Mouse (Mus musculus): ENCODE data around the gene Klhdc3.

The Klhdc3 gene

DNA sequence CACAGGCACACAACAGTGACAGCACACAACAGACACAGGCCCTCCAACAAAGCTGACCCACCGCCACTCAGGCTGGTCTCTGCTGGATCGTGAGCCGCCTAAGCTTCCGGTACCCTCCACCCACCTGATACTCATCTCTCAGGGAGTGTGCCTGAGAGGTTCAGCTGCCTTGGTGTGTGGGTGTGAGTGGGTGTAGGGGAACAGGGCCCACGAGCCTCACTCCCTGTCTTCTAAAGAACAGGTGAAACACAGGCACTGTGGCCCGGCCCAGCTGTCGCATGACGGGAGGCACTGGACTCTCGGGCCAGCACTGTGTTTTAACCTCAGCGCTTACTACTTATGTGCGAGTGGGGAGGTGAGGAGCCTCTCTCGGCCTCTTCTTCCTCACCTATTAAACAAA is 21.4 kb upstream of the Klhdc3 start:
- DNase-seq (ENCODE audit: low read depth, low spot score), result peak; percentile 32

DNA sequence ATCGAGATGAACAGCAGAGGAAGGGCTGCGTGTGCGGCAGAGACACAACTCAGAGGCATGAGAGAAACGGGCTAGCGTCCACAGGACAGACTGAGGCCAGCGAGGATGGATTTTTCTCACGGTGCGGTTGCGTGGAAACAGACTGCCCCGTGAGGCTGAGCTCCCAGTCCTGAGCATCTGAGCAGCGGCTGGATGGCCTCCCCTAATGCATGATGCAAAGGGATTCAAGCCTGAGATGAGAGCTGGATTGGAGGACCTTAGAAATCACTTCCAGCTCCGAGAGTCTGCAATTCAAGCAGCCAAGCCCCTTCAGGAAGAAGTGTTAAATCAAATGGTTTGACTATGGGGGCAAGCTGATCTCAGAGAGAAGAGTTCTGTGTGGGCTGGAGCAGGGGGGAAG is 20.8 kb upstream of the Klhdc3 start:
- peak; percentile 48 for DNase-seq (ENCODE audit: low read depth, low spot score)

DNA sequence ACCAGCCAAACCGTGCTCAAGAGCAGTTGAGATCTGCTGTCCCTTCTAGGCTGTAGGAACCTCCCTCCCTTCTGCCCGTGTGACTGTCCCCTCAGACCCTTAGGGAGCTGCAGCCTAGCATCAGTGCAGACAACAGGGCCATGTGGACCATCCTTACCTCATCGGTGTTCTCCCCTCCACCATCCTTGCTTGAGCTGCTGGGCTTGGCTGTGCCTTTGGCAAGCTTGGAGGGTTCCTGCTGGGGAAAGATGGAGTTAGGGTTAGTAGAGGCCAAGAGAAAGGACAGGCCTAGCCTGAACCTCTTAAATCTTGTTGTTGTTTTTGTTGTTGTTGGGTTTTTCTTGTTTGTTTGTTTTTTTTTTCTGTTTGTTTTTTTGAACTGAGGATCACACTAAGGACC is 19.2 kb upstream of the Klhdc3 start:
- DNase-seq (ENCODE audit: low read depth, low spot score), result peak; percentile 69

DNA sequence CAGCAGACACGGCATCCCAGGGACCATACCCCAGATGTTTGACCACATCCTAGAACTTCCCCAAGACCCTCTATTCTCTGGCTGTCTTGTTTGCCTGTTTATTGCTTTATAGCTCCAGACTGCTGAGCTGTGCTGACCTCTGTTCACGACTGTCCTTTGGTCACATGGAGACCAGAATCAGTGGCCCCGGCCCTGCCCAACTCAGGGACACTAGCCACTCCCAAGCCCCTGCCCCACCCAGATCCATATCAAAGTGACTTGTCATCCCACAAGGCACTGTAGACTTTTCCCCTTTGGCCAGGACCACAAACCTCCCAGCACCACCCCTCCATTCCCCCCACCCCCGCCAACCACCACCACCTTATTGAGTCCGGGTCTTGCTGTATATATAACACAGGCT is 18.5 kb upstream of the Klhdc3 start:
- DNase-seq (ENCODE audit: low read depth, low spot score), result no peak

DNA sequence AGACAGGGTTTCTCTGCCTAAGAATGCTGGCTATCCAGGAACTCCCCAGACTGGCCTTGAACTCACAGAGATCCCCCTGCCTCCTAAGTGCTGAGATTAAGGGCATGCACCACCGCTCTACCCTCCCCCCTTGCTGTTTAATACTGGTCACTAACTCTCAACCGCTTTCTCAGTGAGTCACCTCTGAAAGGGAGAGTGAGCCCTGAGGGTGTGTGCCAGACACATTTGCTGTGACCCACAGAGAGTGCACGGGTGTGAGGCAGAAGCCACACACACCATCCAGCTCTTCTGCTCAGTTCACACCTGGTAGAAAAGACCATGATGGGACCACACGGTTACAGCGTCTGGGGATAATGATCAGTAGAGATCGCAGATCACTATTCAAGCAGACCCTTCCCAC is 17.8 kb upstream of the Klhdc3 start:
- no peak for DNase-seq (ENCODE audit: low read depth, low spot score)

DNA sequence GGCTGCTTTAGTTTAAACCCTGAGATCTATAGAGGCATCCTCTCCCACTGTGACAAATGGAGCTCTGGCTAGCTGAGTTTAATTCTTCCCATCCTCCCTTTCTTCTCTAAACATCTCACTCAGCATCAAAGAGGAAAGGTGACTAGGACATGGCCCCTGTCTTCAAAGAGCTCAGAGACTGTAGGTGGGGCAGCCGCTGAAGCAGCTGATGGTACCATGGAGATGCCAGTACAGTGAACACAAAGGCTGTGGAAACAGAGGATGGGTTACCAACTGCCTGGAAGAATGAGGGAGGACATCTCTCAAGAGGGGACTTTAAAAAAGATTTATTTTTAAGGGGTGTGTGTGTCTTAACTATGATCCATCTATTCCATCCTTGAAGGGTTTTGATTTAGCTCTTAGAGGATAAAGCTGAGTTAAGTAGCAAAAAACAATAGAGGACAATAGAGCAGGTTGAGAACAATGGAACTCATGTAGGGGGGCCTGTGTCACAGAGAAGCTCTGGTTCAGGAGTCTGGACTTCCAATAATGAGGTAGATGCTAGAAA is 13.9 kb upstream of the Klhdc3 start:
- DNase-seq (ENCODE audit: low read depth, low spot score), result peak; percentile 24

DNA sequence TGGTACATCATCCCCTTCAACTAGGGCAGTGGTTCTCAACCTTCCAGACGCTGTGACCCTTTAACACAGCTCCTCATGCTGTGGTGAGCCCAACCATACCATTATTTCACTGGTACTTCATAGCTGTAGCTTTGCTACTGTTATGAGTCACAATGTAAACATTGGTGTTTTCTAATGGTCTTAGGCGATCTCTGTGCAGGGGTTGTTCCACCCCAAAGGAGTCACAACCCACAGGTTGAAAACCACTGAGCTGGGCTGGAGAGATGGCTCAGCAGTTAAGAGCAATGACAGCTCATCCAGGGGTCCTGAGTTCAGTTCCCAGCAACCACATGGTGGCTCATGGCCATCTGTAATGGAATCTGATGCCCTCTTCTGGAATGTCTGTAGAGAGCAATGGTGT is 10.7 kb upstream of the Klhdc3 start:
- no peak for DNase-seq (ENCODE audit: low read depth, low spot score)

DNA sequence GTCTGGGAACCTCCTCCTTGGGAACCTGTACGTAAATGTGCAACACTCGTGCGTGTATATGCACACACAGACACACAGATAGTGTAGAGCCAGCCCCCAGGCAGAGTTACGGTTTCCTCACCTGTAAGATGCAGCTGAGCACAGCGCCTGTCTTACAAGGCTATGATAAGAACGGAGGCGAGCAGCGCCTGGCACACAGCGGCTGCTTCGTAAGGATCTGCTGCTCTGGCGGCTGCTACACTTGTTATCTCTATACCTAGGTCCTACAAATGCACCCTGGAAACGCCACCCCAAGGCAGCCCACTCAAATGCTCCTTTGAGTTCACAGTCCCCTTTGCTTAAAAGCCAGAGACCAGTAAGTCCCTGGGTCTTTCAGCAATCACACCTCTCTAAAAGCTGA is 10.0 kb upstream of the Klhdc3 start:
- peak; percentile 23 for DNase-seq (ENCODE audit: low read depth, low spot score)

DNA sequence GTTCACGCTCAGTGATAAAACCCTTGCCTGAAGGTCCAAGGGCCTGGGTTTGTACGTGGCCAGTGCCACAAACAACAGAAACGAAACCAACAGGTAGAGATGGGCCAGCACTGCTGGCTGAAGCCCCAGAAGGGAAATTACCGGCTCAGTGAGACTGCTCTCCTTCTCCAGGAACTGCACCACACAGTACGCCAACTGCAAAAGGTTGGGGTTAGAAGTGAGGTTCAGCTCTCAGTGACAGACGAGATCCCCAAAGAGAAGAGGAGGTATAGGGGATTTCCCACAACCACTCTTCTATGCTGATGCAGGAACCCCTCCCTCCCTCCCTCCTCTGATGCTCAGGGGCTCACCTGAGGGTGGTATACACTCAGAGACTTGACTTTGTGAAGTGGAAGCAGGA is 5.2 kb upstream of the Klhdc3 start:
- DNase-seq (ENCODE audit: low read depth, low spot score), result no peak

DNA sequence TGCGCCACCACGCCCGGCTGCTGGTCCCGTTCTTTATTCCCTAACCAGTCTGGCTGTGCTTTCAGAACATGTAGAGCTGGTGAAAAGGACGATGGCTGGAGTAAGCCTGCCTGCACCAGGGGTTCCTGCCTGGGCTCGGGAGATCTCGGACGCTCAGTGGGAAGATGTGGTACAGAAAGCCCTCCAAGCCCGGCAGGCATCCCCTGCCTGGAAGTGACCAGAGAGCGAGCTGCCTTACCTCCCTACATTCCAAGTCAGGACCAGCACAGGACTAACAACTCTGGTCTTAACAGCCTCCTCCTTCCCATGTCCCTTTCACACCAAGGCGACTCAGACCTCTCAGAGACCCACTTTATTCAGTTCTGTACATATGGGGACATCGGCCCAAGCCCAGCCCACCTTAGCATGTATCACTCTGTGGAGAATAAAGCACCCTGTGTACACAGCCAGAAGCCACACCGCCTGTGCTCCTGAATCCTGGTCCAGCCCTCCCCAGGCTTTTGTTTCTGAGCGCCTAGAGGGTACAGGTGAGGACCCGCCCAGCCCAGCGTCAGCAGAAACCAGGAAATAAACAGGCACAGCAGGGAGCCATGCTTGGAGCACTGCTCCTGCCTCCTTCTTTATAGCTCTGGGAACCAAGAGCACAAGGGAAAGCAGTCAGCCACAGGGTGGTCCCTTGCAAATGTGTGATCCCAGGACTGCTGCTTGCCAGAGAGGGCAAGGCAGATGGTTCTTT is 2.1 kb upstream of the Klhdc3 start:
- DNase-seq (ENCODE audit: low read depth, low spot score), result no peak

DNA sequence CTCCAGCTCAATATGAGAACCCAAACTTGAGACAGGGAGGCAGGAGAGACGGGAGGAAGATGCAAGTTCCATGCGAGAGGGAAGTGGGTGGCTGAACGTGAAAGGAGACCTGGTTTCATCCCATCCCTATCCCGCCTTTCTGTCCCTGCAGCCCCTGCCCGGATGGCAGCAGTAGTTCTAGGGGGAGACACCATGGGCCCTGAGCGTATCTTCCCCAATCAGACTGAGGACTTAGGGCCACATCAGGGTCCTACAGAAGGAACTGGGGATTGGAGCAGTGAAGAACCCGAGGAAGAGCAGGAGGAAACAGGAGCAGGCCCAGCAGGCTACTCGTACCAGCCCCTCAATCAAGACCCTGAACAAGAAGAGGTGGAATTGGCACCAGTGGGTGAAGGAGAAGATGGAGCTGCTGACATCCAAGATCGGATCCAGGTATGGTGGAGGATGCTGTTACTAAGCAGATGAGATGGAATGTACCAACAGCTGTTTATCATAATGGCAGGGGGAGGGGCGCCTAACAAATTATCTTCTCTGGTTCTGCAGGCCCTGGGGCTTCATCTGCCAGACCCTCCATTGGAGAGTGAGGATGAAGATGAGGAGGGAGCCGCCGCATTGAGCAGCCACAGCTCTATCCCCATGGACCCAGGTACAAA is 878 bp upstream of the Klhdc3 start:
- DNase-seq (ENCODE audit: low read depth, low spot score), result no peak

DNA sequence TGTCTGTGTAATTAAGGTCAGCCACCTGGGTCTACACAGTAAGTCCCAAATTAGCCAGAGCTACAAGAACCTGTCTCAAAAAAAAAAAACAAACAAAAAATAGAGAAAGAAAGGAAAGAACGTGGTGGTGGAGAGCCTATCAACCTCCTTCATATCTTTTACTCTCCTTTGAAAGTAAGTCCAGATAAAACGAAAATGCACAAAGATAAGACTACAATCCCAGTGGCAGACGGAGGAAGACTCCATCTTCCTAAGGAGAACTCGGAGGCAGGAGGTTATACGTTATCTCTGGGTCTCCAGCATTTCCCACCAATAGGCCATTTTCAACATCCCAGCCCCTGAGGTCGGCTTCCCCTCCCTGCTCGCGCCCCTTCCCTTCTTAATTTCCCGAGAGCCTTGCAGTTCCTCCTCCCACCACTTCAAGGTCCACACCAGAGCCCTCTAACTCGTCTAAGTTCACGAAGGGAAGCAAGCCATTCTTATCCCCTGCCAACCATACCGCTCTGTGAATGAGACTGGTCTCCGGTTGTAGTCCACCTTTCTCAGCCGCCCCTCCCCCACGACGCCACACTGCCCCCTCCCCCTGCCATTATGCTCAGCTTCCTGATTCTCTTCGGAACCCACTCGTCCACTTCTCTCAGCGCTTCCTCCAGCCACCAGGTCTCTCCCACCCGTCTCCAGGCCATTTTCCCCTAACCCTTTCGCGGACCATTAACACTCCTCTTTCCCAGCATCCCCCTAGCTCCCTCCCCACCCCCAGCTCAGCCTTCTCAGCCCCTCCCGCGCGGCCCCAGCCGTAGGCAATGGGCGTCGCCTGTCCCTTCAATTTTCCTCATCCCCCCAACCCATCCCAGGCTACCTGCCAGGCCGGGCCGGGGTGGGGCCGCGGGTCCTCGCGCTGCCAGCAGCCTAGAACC is 613 bp downstream of the Klhdc3 start:
- DNase-seq (ENCODE audit: low read depth, low spot score), result peak; percentile 39

DNA sequence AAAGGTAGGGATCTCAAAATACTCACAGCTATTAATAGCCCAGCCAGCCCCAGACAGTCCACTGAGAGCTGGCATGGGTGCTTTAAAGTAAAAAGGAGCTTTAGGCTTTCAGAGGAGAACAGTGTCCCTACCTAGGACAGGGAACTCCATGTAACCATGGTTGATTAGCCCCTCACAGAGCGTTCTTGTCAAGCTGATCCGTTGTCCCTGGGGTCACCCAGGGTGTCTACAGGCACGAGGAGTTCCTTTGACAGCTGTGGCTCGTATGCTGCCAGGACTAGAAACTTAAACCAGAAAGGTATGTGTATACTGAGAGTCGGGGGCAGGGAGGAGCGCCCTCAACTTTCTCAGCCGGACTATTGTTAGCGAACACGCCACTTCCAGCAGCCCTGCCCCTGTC is 1.8 kb downstream of the Klhdc3 start:
- no peak for DNase-seq (ENCODE audit: low read depth, low spot score)

DNA sequence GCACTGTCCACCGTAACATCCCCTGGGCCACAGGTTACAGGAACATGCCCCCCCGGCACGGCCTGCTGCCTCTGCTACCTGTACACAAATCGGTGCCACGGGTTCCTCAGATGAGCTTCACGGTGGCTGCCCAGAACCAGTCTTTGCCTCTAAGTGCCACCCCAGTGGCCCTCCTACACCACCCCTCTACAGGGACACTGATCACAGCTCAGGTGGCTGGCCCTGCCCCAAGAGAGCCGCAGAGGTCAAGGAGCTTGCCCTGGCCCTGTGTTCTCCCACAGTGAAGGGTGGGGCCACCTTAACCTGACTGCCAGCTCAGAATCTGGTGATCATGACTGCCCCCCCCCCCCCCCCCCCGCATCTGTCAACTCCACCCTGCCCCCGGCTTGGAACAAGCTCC is 2.3 kb downstream of the Klhdc3 start, which contains the start of gene Mea1:
Gene Mea1, plus strand, starts transcription at position 378 of the 400 bp plus-strand sequence.
- no peak for DNase-seq (ENCODE audit: low read depth, low spot score)

DNA sequence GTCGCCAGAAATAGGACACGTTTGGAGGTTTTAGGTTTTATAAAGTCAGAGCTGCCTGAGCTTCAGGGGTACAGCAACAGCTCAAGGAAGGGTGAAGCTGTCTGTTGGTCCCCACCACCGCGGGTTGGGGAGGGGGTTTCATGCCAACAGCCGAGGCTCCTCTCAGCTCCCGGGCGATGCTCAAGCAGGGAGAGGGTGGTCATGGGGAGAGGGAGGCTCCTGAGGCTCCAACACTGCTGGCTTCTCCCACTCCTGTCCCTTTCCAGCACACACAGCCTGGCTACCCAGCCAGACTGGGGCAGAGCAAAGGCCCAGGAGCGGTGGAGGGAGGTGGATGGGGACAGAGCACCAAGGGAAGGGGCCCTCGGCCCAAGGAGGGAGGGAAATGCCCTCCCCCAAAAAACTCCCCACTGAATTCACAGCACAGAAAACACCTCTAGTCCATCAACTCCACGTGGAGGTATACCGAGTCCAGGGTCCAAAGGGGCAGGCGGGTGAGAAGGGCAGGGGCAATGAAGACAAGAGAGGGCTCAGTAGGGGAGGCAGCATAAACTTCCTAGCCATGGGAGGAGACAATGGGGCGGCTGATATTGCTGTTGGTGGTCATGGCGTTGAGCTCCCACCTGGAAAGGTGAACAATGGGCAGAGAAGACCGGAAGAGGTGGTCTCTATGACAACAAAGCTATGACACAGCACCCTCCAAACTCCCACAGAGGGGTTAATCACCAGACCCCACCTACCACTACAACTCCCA is 6.0 kb downstream of the Klhdc3 start:
- no peak for DNase-seq (ENCODE audit: low read depth, low spot score)

DNA sequence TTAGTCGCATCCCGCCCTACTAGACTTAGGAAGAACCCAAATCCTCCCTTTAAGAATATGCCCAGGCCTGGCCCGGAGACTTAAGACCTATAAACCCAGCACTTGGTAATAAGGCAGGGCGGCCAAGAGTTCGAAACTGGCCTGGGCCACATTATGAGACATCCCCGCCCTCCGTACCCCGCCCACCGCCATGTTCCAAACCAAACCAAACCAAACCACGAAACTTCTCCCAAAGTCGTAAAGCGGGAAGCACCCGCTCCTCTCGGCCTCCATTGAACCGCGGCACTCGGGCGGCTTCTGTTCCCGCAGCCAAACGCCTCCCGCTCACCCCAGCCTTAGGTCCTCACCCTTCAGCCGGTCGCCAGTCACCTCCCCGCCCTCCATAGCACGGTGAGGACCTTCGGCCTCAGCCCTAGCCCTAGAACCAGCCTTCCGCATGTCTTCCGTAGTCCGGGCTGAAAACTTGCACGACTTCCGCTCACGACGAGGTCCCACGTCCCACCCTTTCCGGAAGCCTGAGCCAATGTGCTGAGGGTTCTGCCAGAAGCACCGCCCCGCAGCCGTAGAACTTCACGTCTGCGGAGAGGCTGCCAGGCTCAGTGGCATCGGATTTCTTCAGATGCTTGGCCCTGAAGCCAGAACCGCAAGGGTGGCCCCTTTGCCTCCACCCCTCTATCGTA is 6.7 kb downstream of the Klhdc3 start, which contains the start of gene Rrp36:
Gene Rrp36, minus strand, starts transcription at position 503 of the 680 bp plus-strand sequence.
- peak; percentile 97 for DNase-seq (ENCODE audit: low read depth, low spot score)

DNA sequence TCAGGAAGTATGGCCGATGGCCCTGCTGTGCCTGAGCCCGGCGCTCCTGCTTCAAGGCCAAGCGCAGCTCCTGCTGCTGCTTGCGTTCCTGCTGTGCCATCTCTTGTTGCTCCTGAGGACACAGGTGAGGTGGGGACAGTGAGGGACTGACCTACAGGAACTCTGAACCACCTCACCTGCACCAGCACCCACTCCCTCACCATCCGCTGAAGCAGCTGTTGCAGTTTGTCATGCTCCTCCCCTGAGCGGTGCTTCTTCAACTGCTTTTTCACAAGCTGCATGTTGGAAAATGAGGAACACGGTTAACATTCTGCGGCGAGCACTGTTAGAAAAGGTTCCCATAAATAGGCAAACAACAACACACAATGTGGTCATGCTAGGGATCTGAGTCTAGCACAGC is 10.8 kb downstream of the Klhdc3 start:
- DNase-seq (ENCODE audit: low read depth, low spot score), result no peak

DNA sequence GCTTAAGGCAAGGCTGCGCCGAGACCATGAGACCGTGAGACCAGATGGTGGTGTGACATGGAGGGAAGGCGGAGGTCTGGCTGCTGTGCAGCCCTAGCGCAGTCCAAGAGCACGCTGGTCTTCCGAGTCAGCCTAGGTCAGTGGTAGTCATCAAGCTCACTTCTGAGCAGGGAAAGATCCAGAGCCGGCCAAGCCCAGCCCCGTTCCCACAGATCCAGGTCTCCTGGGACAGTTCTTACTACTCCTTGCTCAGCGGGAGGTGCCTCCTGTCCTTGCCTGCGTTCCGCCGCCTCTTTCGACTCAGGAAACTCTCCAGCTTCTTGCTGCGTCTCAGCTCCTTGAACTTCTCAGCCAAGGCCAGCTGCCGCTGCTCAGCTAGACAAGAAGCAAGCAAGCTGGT is 13.0 kb downstream of the Klhdc3 start:
- DNase-seq (ENCODE audit: low read depth, low spot score), result no peak

DNA sequence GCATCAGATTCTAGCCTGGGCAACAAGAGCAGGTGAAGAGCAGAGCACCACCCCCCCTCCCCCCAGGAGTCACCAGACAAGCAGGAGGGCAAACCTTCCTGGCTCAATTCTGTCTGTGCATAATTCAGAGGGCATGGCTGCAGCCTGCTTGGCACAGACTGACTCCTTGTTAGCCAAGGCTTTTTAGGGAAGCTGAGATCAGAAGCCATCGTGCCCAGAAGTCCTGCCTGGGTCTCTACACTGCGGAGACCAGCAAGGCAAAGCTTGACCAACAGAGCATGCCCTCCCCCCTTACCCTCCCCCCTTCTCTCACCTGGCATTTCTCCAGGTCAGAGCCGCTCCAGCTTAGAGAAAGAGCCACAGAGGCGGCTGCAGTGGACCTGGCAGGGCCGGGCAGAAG is 18.0 kb downstream of the Klhdc3 start:
- peak; percentile 94 for DNase-seq (ENCODE audit: low read depth, low spot score)

DNA sequence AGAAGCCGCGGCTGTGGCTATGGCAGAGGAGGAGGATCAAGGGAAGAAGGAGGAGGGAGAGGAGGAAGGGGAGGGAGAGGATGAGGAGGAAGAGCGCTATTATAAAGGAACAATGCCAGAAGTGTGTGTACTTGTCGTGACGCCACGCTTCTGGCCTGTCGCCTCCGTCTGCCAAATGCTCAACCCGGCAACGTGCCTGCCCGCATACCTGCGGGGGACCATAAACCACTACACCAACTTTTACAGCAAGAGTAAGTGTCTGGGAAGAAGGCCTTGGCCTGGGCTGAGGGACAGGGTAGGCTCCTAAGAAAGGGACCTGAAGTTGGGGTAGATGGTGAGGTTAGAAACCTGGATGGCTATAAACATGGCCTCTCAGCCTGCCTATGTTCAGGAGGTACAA is 18.7 kb downstream of the Klhdc3 start:
- DNase-seq (ENCODE audit: low read depth, low spot score), result peak; percentile 40

DNA sequence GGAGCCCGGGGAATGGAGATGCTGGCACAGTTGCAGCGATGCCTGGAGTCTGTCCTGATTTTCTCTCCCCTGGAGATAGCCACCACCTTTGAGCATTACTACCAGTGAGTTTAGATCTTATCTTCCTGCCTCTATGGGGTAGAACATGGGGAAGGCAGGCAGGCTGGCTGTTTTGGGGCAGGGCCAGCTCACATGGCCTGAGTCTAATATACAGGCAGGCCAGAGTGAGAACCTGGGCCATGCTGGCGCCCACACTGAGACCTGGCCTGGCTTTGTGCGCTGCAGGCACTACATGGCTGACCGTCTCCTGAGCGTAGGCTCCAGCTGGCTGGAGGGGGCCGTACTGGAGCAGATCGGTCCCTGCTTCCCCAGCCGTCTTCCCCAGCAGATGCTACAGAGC is 19.4 kb downstream of the Klhdc3 start:
- DNase-seq (ENCODE audit: low read depth, low spot score), result peak; percentile 74
